Mouse (Mus musculus): Measurements from ENCODE around the gene Gpatch4. TPM values are rescaled to one million over a fixed set of nuclear protein-coding genes. Genes with fewer than 3 reads are reported as not detected.

The Gpatch4 gene
- polyA plus RNA-seq, 1 experiment from 2014 or later, result 10.8 TPM

DNA sequence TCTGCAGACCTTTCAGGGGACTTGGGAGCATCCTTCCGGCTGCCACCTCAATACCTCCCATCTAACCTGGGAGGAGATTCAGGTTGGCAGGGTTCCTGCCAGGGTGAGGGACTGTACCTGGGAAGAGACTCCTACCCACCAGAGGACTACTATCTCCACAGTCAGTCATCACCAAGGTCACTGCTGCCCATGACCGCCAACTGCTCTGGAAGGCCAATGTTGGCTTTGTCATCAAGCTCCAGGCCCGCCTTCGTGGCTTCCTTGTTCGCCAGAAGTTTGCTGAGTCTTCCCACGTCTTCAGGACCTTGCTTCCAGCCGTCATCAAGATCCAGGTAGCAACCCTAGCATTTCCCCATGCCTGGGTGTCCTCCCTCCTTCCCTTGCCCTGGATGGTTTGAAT is 58.8 kb downstream of the Gpatch4 start:
- DNase-seq (ENCODE audit: low spot score), result no peak
- H3K36me3 ChIP-seq (ENCODE audit: insufficient read depth, low read length), result no peaks in the 10 kb centered on the region; the same call in 1 of the 2 replicates
- H3K9me3 ChIP-seq (ENCODE audit: low read length), result no peaks in the 10 kb centered on the region
- 86% methylated on average over 7 of the region's 7 CpGs for WGBS
- H3K4me3 ChIP-seq (ENCODE audit: low read depth, low read length), result no peak overlapping the region
- no peak overlapping the region for H3K4me2 ChIP-seq (replicated peaks; ENCODE audit: low read depth, low read length)
- TF ChIP-seq CTCF (IDR thresholded peaks at IDR 0.05) (no peak), EP300 (IDR thresholded peaks at IDR 0.05) (no peak)
- no peak overlapping the region for H3K27ac ChIP-seq (ENCODE audit: low read length)
- H3K27me3 ChIP-seq (replicated peaks; ENCODE audit: insufficient read depth, low read length), result no peaks in the 10 kb centered on the region
- H3K4me1 ChIP-seq (ENCODE audit: insufficient read depth, low read depth, low read length), result no peaks in the 10 kb centered on the region
- ATAC-seq, result no peak
- no peak overlapping the region for H3K9ac ChIP-seq (replicated peaks; ENCODE audit: low read depth)

DNA sequence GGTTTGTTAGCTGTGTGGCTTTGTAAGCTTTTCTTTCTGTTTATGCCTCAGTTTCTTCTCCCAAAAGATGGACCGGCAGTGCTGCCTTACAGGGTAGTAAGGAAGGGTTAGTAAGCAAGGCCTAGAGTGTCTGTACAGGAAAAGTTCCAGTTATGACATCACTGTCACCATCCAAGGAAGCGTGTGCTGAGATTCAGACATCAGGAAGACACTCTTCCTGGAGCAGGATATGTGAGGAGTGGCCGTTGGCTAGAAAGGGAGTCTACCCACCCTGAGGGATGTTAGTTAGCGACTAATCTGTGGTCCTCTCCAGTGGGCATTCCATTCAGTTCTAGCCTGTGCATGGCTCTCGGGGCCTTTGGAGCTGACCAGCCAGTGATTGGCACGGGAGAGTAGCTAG is 59.3 kb downstream of the Gpatch4 start:
- H3K27ac ChIP-seq (ENCODE audit: low read length), result peak overlapping the region; percentile 57
- TF ChIP-seq CTCF (IDR thresholded peaks at IDR 0.05) (no peak), EP300 (IDR thresholded peaks at IDR 0.05) (no peak)
- H3K4me1 ChIP-seq (ENCODE audit: insufficient read depth, low read depth, low read length), result no peaks in the 10 kb centered on the region
- H3K9me3 ChIP-seq (ENCODE audit: low read length), result no peaks in the 10 kb centered on the region
- no peak overlapping the region for H3K4me2 ChIP-seq (replicated peaks; ENCODE audit: low read depth, low read length)
- ATAC-seq (peak; percentile 82), DNase-seq (ENCODE audit: low spot score) (peak; percentile 57)
- no peak overlapping the region for H3K9ac ChIP-seq (replicated peaks; ENCODE audit: low read depth)
- WGBS, result 70% methylated on average over 6 of the region's 6 CpGs
- H3K27me3 ChIP-seq (replicated peaks; ENCODE audit: insufficient read depth, low read length), result no peaks in the 10 kb centered on the region
- H3K4me3 ChIP-seq (ENCODE audit: low read depth, low read length), result no peak overlapping the region
- H3K36me3 ChIP-seq (ENCODE audit: insufficient read depth, low read length), result no peaks in the 10 kb centered on the region; the same call in 1 of the 2 replicates

DNA sequence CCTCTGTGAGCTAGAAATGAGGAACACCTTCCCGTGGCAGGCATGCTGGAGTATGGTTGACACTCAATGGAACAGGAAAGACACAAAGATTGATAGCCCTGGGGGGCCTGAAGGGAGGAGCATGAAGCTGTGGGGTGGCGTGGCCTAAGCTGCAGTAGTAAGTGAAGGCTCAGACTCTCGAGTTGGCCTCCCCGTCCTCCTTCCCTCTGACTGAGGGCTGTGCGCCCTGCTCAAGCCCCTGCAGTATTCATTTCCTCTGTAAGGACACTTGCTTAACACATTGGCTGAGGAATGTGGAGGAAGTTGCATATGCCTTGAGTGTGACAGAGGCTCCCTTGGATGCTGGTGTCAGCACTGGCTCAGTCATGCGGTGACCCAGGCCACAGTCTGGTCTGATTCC is 59.7 kb downstream of the Gpatch4 start:
- no peaks in the 10 kb centered on the region for H3K27me3 ChIP-seq (replicated peaks; ENCODE audit: insufficient read depth, low read length)
- H3K27ac ChIP-seq (ENCODE audit: low read length), result peak overlapping the region; percentile 57
- H3K36me3 ChIP-seq (ENCODE audit: insufficient read depth, low read length), result no peaks in the 10 kb centered on the region; the same call in 1 of the 2 replicates
- WGBS, result 61% methylated on average over 6 of the region's 6 CpGs
- ATAC-seq, result peak; percentile 65
- H3K4me3 ChIP-seq (ENCODE audit: low read depth, low read length), result no peak overlapping the region
- H3K9ac ChIP-seq (replicated peaks; ENCODE audit: low read depth), result no peak overlapping the region
- no peak for TF ChIP-seq CTCF (IDR thresholded peaks at IDR 0.05)
- peak; percentile 17 for DNase-seq (ENCODE audit: low spot score)
- H3K9me3 ChIP-seq (ENCODE audit: low read length), result no peaks in the 10 kb centered on the region
- H3K4me1 ChIP-seq (ENCODE audit: insufficient read depth, low read depth, low read length), result no peaks in the 10 kb centered on the region
- no peak overlapping the region for H3K4me2 ChIP-seq (replicated peaks; ENCODE audit: low read depth, low read length)

Other genes with a start within 250 kb of the Gpatch4 start
- gene Ntrk1, start 247.9 kb upstream of the Gpatch4 start, polyA plus RNA-seq (2015; fragmentation: Nextera tagmentation; extraction: Ambion mirVana), result 4.1 and 4.2 TPM in 2 replicates
- gene Insrr, start 246.2 kb upstream of the Gpatch4 start, polyA plus RNA-seq (2015; fragmentation: Nextera tagmentation; extraction: Ambion mirVana), result 0.02 and 0.12 TPM in 2 replicates
- 20.8 and 21.4 TPM in 2 replicates for gene Pear1, start 218.8 kb upstream of the Gpatch4 start, polyA plus RNA-seq (2015; fragmentation: Nextera tagmentation; extraction: Ambion mirVana)
- gene Sh2d2a, start 196.4 kb upstream of the Gpatch4 start, polyA plus RNA-seq (2015; fragmentation: Nextera tagmentation; extraction: Ambion mirVana), result 0.25 and 0.29 TPM in 2 replicates
- 9.7 and 9.8 TPM in 2 replicates for gene Prcc, start 157.5 kb upstream of the Gpatch4 start, polyA plus RNA-seq (2015; fragmentation: Nextera tagmentation; extraction: Ambion mirVana)
- 186 and 199 TPM in 2 replicates for gene Hdgf, start 136.8 kb upstream of the Gpatch4 start, polyA plus RNA-seq (2015; fragmentation: Nextera tagmentation; extraction: Ambion mirVana)
- 61.6 and 66.6 TPM in 2 replicates for gene Mrpl24, start 123.6 kb upstream of the Gpatch4 start, polyA plus RNA-seq (2015; fragmentation: Nextera tagmentation; extraction: Ambion mirVana)
- gene Isg20l2, start 112.8 kb upstream of the Gpatch4 start, polyA plus RNA-seq (2015; fragmentation: Nextera tagmentation; extraction: Ambion mirVana), result 22.5 and 24.9 TPM in 2 replicates
- 10.8 and 11.2 TPM in 2 replicates for gene Rrnad1, start 112.4 kb upstream of the Gpatch4 start, polyA plus RNA-seq (2015; fragmentation: Nextera tagmentation; extraction: Ambion mirVana)
- gene Crabp2, start 94.4 kb upstream of the Gpatch4 start, polyA plus RNA-seq (2015; fragmentation: Nextera tagmentation; extraction: Ambion mirVana), result 0.21 and 0.38 TPM in 2 replicates
- gene Nes, start 72.0 kb upstream of the Gpatch4 start, polyA plus RNA-seq (2015; fragmentation: Nextera tagmentation; extraction: Ambion mirVana), result 22.2 and 30.7 TPM in 2 replicates
- gene Bcan, start 42.9 kb upstream of the Gpatch4 start, polyA plus RNA-seq (2015; fragmentation: Nextera tagmentation; extraction: Ambion mirVana), result 0.33 and 0.56 TPM in 2 replicates
- not detected in 2 replicates for gene Hapln2, start 15.5 kb upstream of the Gpatch4 start, polyA plus RNA-seq (2015; fragmentation: Nextera tagmentation; extraction: Ambion mirVana)
- 180 and 186 TPM in 2 replicates for gene Naxe, start 15.4 kb downstream of the Gpatch4 start, polyA plus RNA-seq (2015; fragmentation: Nextera tagmentation; extraction: Ambion mirVana)
- not detected in 2 replicates for gene Ttc24, start 35.2 kb downstream of the Gpatch4 start, polyA plus RNA-seq (2015; fragmentation: Nextera tagmentation; extraction: Ambion mirVana)
- gene Iqgap3, start 38.9 kb downstream of the Gpatch4 start, polyA plus RNA-seq (2015; fragmentation: Nextera tagmentation; extraction: Ambion mirVana), result 0.92 and 1.6 TPM in 2 replicates
- gene Mef2d, start 99.3 kb downstream of the Gpatch4 start, polyA plus RNA-seq (2015; fragmentation: Nextera tagmentation; extraction: Ambion mirVana), result 14.4 and 15.4 TPM in 2 replicates
- gene Rhbg, start 211.6 kb downstream of the Gpatch4 start, polyA plus RNA-seq (2015; fragmentation: Nextera tagmentation; extraction: Ambion mirVana), result 3.9 and 4.9 TPM in 2 replicates
- gene Gm38392, start 244.1 kb downstream of the Gpatch4 start, polyA plus RNA-seq (2015; fragmentation: Nextera tagmentation; extraction: Ambion mirVana), result 1.8 and 2.0 TPM in 2 replicates

All from lung, postnatal 0 days (tissue).